Mouse (Mus musculus) spleen, adult 2 months (tissue): ENCODE measurements at regions not wholly inside any gene's neighbourhood (a gene's known extent, or its start where the extent isn't known, plus 50 kb on each side); places are given as distances from the start of the nearest gene placed in this dataset.

Experiments
- DNase-seq, 2 experiments: peaks; one replicate each; pipeline versions ENCODE4 v3.0.0 to v3.0.0-alpha.2; 2012 to 2021; ENCODE audit warnings: low spot score in 2 of 2, low read depth in 1 of 2
- H3K27ac ChIP-seq: fragments of 200-500 bp; 2 replicates; pipeline ENCODE4 v1.5.1; 2012; ENCODE audit warnings: low read length, inconsistent platforms; ENCODE audit not compliant: insufficient read depth
- H3K27me3 ChIP-seq: fragments of 200-500 bp; 2 replicates; pipeline ENCODE4 v1.6.1; 2012; ENCODE audit warnings: mild to moderate bottlenecking, moderate library complexity, low read length, inconsistent platforms; ENCODE audit not compliant: control insufficient read depth, insufficient read depth
- H3K36me3 ChIP-seq: fragments of 200-500 bp; 2 replicates; pipeline ENCODE4 v1.6.1; 2012; ENCODE audit warnings: mild to moderate bottlenecking, low read length, inconsistent platforms; ENCODE audit not compliant: control insufficient read depth, insufficient read depth
- H3K4me1 ChIP-seq: fragments of 200-500 bp; 2 replicates; pipeline ENCODE4 v1.6.1; 2011; ENCODE audit warnings: inconsistent platforms; ENCODE audit not compliant: control insufficient read depth, insufficient read depth, insufficient read length
- H3K4me3 ChIP-seq: fragments of 200-500 bp; 2 replicates; pipeline ENCODE4 v1.5.1; 2011; ENCODE audit warnings: mild to moderate bottlenecking, inconsistent platforms; ENCODE audit not compliant: insufficient read depth, insufficient read length; ENCODE audit errors: extremely low read depth
- CTCF ChIP-seq: fragments of 200-500 bp; IDR thresholded peaks from 2 replicates; pipeline ENCODE4 v1.5.1; 2011; ENCODE audit warnings: mild to moderate bottlenecking, inconsistent platforms; ENCODE audit not compliant: insufficient read depth, insufficient read length, insufficient replicate concordance; ENCODE audit errors: extremely low read depth
- POLR2A ChIP-seq: fragments of 200-500 bp; IDR thresholded peaks from 2 replicates; pipeline ENCODE4 v1.6.1; 2011; ENCODE audit warnings: low read depth, low read length, inconsistent platforms
- WGBS: fragments of 180-500 bp; shearing (Covaris S2); methylation state at CpG from one replicate; pipeline ENCODE4 v1.1.7; 2018; 5-methylcytosine and 5-hydroxymethylcytosine counted together

DNA sequence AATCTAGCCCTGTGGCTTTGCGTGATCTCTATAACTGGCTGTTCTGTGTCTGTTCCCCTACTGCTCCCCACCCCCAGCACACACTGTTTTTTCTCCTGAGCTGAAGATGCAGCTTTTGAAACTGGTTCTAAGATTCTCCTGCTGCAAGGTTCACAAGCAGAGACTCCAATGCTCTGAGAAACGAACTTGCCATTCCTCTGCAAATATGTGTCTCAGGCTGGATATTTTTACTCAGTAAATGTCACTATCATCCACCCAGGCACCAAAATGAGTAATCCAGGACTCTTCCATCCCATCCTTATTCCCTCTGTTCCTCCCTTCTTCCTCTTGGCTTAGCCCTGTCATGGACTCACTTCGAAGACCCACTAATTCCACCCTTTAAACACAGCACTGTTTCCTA lies 943.9 kb upstream of the Fam160b2 start:
- Histone ChIP-seq H3K36me3 (no peaks in the 10 kb centered on the region), H3K4me1 (no peaks in the 10 kb centered on the region), H3K27me3 (no peaks in the 10 kb centered on the region), H3K4me3 (no peak overlapping the region), H3K27ac (no peak overlapping the region)
- TF ChIP-seq CTCF (no peak), POLR2A (no peak)
- DNase-seq: no peak
- WGBS: 71% methylated on average over 3 of the region's 3 CpGs

GRCm38 (mm10) chr14:71532074-71532659 lies 932.5 kb upstream of the Fam160b2 start:
- WGBS: 54% methylated on average over 11 of the region's 11 CpGs
- no peak for DNase-seq

DNA sequence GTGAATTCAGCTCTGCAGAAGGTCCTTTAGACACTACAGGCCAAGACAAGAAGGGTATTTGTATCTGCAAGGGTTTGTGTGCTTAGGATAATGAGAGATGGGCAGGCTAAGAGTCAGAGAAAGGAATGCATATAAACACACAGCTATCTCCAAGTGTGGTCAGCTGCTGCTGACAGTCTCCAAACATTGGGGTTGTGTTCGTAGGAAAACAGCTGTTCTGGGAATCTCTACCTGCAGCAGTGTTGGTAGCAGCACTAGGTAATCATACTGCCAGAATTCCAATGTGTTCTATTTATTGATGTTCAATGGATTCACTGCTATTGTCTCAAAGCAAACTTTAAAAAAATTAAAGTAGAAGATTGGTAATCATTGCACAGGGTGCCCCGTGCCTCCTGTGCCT lies 931.7 kb upstream of the Fam160b2 start:
- TF ChIP-seq POLR2A (no peak), CTCF (no peak)
- Histone ChIP-seq H3K27me3 (no peaks in the 10 kb centered on the region), H3K36me3 (no peaks in the 10 kb centered on the region), H3K4me3 (no peak overlapping the region), H3K27ac (no peak overlapping the region), H3K4me1 (no peaks in the 10 kb centered on the region)
- no peak for DNase-seq
- WGBS: 83% methylated on average over 2 of the region's 2 CpGs

More at GRCm38 (mm10) chr14:71532074-71532659, 932.5 kb upstream of the Fam160b2 start:
- Histone ChIP-seq H3K4me1 (no peaks in the 10 kb centered on the region), H3K27me3 (no peaks in the 10 kb centered on the region), H3K27ac (no peak overlapping the region), H3K4me3 (no peak overlapping the region), H3K36me3 (no peaks in the 10 kb centered on the region)
- no peak for TF ChIP-seq CTCF
- TF ChIP-seq POLR2A: no peak

- WGBS: 81% methylated on average over 6 of the region's 6 CpGs
- Histone ChIP-seq H3K36me3 (no peaks in the 10 kb centered on the region), H3K4me1 (no peaks in the 10 kb centered on the region), H3K27ac (no peak overlapping the region), H3K4me3 (no peak overlapping the region), H3K27me3 (no peaks in the 10 kb centered on the region)
- DNase-seq: no peak
- TF ChIP-seq POLR2A (no peak), CTCF (no peak)
These were observed 930.8 kb upstream of the Fam160b2 start for GRCm38 (mm10) chr14:71530421-71530820.

- 57% methylated on average over 2 of the region's 2 CpGs for WGBS
- DNase-seq: no peak
- H3K27ac ChIP-seq: no peak overlapping the region
- H3K27me3 ChIP-seq: no peaks in the 10 kb centered on the region
- H3K4me1 ChIP-seq: no peaks in the 10 kb centered on the region
- no peaks in the 10 kb centered on the region for H3K36me3 ChIP-seq
- TF ChIP-seq CTCF (no peak), POLR2A (no peak)
- no peak overlapping the region for H3K4me3 ChIP-seq
These were observed 918.9 kb upstream of the Fam160b2 start for GRCm38 (mm10) chr14:71518541-71518940.

- no peak for DNase-seq
- H3K27ac ChIP-seq: no peak overlapping the region
- WGBS: 64% methylated on average over 1 of the region's 1 CpGs
- no peaks in the 10 kb centered on the region for H3K36me3 ChIP-seq
- H3K4me3 ChIP-seq: no peak overlapping the region
- no peaks in the 10 kb centered on the region for H3K4me1 ChIP-seq
- TF ChIP-seq CTCF (no peak), POLR2A (no peak)
- H3K27me3 ChIP-seq: no peaks in the 10 kb centered on the region
These were observed 901.2 kb upstream of the Fam160b2 start for GRCm38 (mm10) chr14:71500851-71501250.

- TF ChIP-seq POLR2A (no peak), CTCF (no peak)
- Histone ChIP-seq H3K4me3 (no peak overlapping the region), H3K27ac (no peak overlapping the region), H3K4me1 (no peaks in the 10 kb centered on the region), H3K36me3 (no peaks in the 10 kb centered on the region), H3K27me3 (no peaks in the 10 kb centered on the region)
- 85% methylated on average over 7 of the region's 7 CpGs for WGBS
- DNase-seq: no peak
These were observed 891.6 kb upstream of the Fam160b2 start for GRCm38 (mm10) chr14:71491201-71491600.
